Mouse (Mus musculus) embryonic facial prominence, embryonic 13.5 days (tissue): ENCODE measurements at regions not wholly inside any gene's neighbourhood (a gene's known extent, or its start where the extent isn't known, plus 50 kb on each side); places are given as distances from the start of the nearest gene placed in this dataset.

Source experiments
- ATAC-seq: fragments of 200-750 bp; cut with Nextera tagmentation; 2 replicates; pipeline ENCODE4 v1.8.0; 2017; ENCODE audit warnings: low read depth; ENCODE audit not compliant: insufficient number of reproducible peaks, insufficient read depth, low FRiP score, low TSS enrichment
- H3K27ac ChIP-seq: fragments of 300-500 bp; sonication (generic); 2 replicates; pipeline ENCODE4 v1.5.1; 2015; ENCODE audit warnings: moderate library complexity, mild to moderate bottlenecking, inconsistent platforms
- H3K27me3 ChIP-seq: fragments of 300-500 bp; sonication (generic); 2 replicates; pipeline ENCODE4 v1.6.1; 2015; ENCODE audit warnings: mild to moderate bottlenecking, inconsistent platforms
- H3K36me3 ChIP-seq: fragments of 300-500 bp; sonication (generic); 2 replicates; pipeline ENCODE4 v1.6.1; 2015; ENCODE audit warnings: mild to moderate bottlenecking, inconsistent platforms
- H3K4me1 ChIP-seq: fragments of 300-500 bp; sonication (generic); 2 replicates; pipeline ENCODE4 v1.6.1; 2015; ENCODE audit warnings: inconsistent platforms
- H3K4me2 ChIP-seq: fragments of 300-500 bp; sonication (generic); 2 replicates; pipeline ENCODE4 v1.6.1; 2015; ENCODE audit warnings: moderate library complexity, mild to moderate bottlenecking, inconsistent platforms
- H3K4me3 ChIP-seq: fragments of 300-500 bp; sonication (generic); 2 replicates; pipeline ENCODE4 v1.5.1; 2015; ENCODE audit warnings: mild to moderate bottlenecking, inconsistent platforms
- H3K9ac ChIP-seq: fragments of 300-500 bp; sonication (generic); 2 replicates; pipeline ENCODE4 v1.6.1; 2015; ENCODE audit warnings: mild to moderate bottlenecking, inconsistent platforms
- H3K9me3 ChIP-seq: fragments of 300-500 bp; sonication (generic); 2 replicates; pipeline ENCODE4 v1.6.1; 2016; ENCODE audit warnings: inconsistent platforms
- WGBS: fragments of 180-500 bp; shearing (Covaris S2); methylation state at CpG from one replicate; pipeline ENCODE4 v1.1.7; 2015; ENCODE audit warnings: mixed read lengths; 5-methylcytosine and 5-hydroxymethylcytosine counted together

DNA sequence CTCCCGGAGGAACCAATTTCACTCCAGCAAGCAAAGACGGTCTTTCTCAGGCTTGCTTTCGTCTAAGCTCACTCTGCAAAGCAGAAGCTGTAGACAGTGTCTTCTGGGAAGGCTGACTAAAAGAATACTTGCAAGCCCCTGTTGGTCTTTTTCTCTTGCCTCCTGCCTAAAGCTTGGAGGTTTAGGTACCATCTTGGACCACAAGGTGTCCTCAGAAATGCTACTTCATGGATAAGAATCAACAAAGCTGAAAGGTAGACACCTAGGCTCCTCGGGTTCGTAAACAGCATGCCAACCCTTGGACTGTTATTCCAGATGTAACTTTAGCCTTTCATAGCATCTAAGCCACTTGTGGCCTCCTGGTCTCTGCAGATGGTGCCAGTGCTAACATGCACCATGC, 53.0 kb upstream of the Dapl1 start:
- no peaks in the 10 kb centered on the region for H3K36me3 ChIP-seq
- no peaks in the 10 kb centered on the region for H3K9me3 ChIP-seq
- H3K27ac ChIP-seq, result no peak overlapping the region
- no peak overlapping the region for H3K4me2 ChIP-seq
- H3K4me1 ChIP-seq, result peaks cover 13% of the 10 kb centered on the region
- H3K4me3 ChIP-seq, result no peak overlapping the region
- H3K9ac ChIP-seq, result no peak overlapping the region
- no peak for ATAC-seq
- H3K27me3 ChIP-seq, result no peaks in the 10 kb centered on the region
- WGBS, result 81% methylated on average over 5 of the region's 5 CpGs

DNA sequence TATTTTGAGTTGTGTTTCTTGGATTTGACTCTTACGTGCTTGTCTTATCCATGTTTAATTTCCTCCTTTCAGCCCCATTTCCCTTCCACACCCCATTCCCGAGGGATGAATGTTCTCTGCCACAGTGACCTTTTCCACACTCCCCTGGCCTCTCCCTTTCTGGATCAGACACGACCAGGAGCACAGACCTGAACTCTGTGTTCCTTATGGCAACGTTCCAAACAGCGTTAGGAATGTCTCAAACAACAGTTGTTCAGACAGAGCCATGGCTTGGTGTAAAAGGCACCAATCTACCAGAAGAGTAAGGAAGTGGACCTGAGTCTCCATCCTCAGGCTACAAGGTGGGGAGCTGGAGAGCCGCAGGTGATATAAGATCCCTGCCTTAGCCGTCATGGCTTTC, 52.6 kb upstream of the Dapl1 start:
- 80% methylated on average over 7 of the region's 7 CpGs for WGBS
- no peaks in the 10 kb centered on the region for H3K9me3 ChIP-seq
- H3K9ac ChIP-seq, result no peak overlapping the region
- H3K4me1 ChIP-seq, result peaks cover 13% of the 10 kb centered on the region
- no peak overlapping the region for H3K4me3 ChIP-seq
- no peak for ATAC-seq
- H3K27me3 ChIP-seq, result no peaks in the 10 kb centered on the region
- no peak overlapping the region for H3K4me2 ChIP-seq
- no peak overlapping the region for H3K27ac ChIP-seq
- no peaks in the 10 kb centered on the region for H3K36me3 ChIP-seq
